Mouse (Mus musculus): ENCODE results near the gene P4ha1. TPM values are rescaled to one million over a fixed set of nuclear protein-coding genes. Genes with fewer than 3 reads are reported as not detected.
A peak's percentile ranks its signal among the peaks of the same experiment; 100 is the strongest.

Gene P4ha1
- polyA plus RNA-seq (2016; fragmentation: Nextera tagmentation; extraction: Ambion mirVana): 55.0 and 66.4 TPM in 2 replicates

DNA sequence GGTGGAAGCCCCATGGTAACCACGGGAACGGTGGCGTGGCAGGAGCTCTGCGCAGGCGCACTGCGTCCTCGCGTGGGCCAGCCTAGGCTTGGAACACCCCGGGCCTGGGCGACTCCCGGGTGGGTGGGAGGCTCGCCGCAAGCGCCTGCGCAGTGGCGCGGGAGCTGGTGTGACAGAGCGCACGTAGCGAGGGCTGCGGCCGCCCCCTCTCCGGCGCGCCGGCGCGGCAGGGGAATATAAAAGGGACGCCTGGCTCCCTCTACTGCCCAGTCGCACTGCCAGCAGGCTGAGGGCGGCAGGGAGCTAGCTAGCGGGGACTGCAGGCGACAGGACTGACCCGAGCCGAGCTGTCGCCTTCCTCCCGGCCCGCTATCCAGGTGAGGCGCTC is at the start of gene P4ha1:
TSS of gene P4ha1 (plus strand) at position 197 of the 388 bp plus-strand sequence.
- under 1% methylated on average over 36 of the region's 39 CpGs for WGBS
- peak within 1 kb of the TSS; percentile 98 for H3K27ac ChIP-seq
- DNase-seq (ENCODE audit: low spot score): peak; percentile 99
- peaks cover 26% of the 10 kb centered on the region for H3K4me1 ChIP-seq
- no peaks in the 10 kb centered on the region for H3K27me3 ChIP-seq (ENCODE audit: insufficient read depth, poor library complexity, severe bottlenecking)
- H3K4me3 ChIP-seq: peak within 1 kb of the TSS; percentile 86
- no peaks in the 10 kb centered on the region for H3K9me3 ChIP-seq
- 0 out of 2 replicates have a peak, but pooled peaks cover 3% of the 10 kb centered on the region for H3K36me3 ChIP-seq

DNA sequence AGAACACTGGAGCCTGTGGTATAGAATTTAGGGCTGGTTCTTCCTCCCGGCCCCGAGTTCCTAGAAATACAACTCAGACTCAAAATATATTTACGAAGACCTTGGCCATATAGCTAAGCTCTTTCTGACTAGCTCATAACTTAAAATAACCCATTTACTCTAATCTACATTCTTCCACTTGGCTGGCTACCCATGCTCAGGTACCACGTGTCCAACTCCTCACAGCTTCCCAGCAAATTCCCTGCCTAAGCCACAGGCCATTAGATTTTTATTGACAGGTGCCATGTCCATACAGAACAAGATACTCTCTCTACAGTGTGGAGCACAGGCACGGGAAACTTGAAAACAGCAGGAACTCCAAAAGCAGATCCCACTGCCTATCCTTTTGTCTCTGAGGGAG is 47.4 kb upstream of the P4ha1 start:
- no peaks in the 10 kb centered on the region for H3K4me1 ChIP-seq
- no peaks in the 10 kb centered on the region for H3K36me3 ChIP-seq
- H3K4me3 ChIP-seq: no peak overlapping the region
- no peak overlapping the region for H3K27ac ChIP-seq
- H3K27me3 ChIP-seq (ENCODE audit: insufficient read depth, poor library complexity, severe bottlenecking): no peaks in the 10 kb centered on the region
- DNase-seq (ENCODE audit: low spot score): no peak
- WGBS: 74% methylated on average over 5 of the region's 5 CpGs
- H3K9me3 ChIP-seq: no peaks in the 10 kb centered on the region

DNA sequence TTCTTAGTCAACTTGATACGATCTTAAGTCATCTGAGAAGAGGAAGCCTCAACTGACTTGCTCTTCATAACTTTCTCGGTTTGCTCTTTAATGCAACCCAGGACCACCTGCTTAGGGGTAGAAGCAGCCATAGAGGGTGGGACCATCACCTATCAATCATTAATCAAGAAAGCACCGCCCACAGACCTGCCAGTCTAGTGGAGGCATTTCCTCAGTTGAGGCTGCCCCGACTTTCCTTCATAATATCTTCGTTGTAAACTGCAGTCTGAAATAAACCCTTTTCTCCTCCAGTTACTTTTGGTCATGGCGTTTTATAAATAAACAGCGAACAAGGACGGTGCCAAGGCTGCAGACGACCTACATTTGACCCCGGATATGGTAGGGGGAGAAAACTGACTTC is 46.0 kb upstream of the P4ha1 start:
- 64% methylated on average over 10 of the region's 10 CpGs for WGBS
- DNase-seq (ENCODE audit: low spot score): no peak
- Histone ChIP-seq H3K4me3 (no peak overlapping the region), H3K27me3 (ENCODE audit: insufficient read depth, poor library complexity, severe bottlenecking) (no peaks in the 10 kb centered on the region), H3K27ac (no peak overlapping the region), H3K36me3 (no peaks in the 10 kb centered on the region), H3K9me3 (no peaks in the 10 kb centered on the region), H3K4me1 (no peaks in the 10 kb centered on the region)

DNA sequence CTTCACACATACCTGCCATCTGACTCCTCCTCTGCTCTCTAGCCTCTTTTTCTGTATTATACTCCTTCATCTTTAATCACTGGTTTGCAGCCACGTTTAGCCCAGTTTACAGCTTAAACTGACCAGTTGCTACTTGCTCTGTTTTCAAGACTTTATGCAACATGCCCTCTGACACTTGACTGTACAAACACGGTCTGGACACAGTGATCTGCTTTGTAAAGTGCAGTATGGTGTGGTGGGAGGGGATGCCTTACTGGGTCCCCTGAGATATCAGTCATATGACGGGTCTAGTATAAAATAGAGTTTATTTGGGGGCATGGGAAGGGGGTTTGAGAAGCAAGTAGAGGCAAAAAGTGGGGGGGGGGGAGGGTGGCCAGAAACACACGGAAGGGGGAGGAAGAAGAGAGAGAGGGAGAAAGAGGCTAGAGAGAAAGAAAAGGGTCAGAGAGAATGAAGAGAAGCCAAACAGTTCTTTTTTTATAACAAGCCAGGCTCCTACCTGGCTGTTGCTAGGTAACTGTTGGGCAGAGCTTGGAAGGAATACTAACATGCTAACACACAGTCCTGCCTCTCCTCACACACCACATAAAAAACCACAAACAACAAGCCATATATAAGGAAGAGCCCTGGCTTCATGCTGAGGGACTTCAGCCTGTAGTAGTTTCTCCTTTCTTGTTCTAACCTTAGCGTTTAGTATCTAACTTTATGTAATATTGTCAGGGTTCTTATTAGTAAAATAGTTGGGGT is 45.2 kb upstream of the P4ha1 start:
- H3K4me1 ChIP-seq: no peaks in the 10 kb centered on the region
- H3K27me3 ChIP-seq (ENCODE audit: insufficient read depth, poor library complexity, severe bottlenecking): no peaks in the 10 kb centered on the region
- no peaks in the 10 kb centered on the region for H3K9me3 ChIP-seq
- no peak overlapping the region for H3K27ac ChIP-seq
- no peaks in the 10 kb centered on the region for H3K36me3 ChIP-seq
- no peak for DNase-seq (ENCODE audit: low spot score)
- WGBS: 68% methylated on average over 4 of the region's 5 CpGs
- H3K4me3 ChIP-seq: no peak overlapping the region

DNA sequence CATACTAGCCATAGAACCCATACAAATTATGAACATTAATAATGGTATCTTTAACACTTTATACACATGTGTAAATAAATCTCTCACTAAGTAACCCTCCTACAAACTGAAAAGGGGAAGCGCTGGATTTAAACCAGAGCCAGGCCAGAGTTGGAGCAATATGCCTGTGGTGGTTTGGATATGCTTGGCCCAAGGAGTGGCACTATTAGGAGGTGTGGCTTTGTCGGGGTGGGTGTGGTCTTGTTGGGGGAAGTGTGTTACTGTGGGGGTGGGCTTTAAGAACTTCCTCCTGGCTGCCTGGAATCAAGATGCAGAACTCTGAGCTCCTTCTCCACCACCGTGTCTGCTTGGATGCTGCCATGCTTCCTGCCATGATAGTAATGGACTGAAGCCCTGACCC is 39.9 kb upstream of the P4ha1 start:
- Histone ChIP-seq H3K27ac (no peak overlapping the region), H3K4me1 (peaks cover 11% of the 10 kb centered on the region), H3K9me3 (no peaks in the 10 kb centered on the region), H3K4me3 (no peak overlapping the region), H3K36me3 (no peaks in the 10 kb centered on the region), H3K27me3 (ENCODE audit: insufficient read depth, poor library complexity, severe bottlenecking) (no peaks in the 10 kb centered on the region)
- WGBS: 83% methylated on average over 3 of the region's 3 CpGs
- DNase-seq (ENCODE audit: low spot score): no peak

DNA sequence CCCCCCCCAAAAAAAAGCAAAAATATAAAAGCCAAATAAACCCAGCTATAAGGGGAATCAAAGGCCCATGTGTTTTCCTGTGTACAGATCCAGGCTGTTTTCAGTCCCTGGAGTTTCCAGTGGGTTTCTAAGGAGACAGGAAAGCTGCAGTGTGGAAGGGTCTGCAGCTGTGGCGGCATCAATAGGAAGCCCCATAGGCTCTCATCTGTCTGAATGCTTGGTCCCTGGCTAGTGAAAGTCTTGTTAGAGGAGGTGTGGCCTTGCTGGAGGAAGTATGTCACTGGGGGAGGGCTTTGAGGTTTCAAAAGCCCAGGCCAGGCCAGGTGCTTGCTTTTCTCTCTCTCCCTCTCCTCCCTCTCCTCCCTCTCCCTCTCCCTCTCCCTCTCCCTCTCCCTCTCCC is 39.3 kb upstream of the P4ha1 start:
- Histone ChIP-seq H3K27me3 (ENCODE audit: insufficient read depth, poor library complexity, severe bottlenecking) (no peaks in the 10 kb centered on the region), H3K36me3 (no peaks in the 10 kb centered on the region), H3K4me1 (peaks cover 11% of the 10 kb centered on the region), H3K4me3 (no peak overlapping the region), H3K9me3 (no peaks in the 10 kb centered on the region), H3K27ac (no peak overlapping the region)
- DNase-seq (ENCODE audit: low spot score): no peak
- WGBS: 85% methylated on average over 1 of the region's 1 CpGs

DNA sequence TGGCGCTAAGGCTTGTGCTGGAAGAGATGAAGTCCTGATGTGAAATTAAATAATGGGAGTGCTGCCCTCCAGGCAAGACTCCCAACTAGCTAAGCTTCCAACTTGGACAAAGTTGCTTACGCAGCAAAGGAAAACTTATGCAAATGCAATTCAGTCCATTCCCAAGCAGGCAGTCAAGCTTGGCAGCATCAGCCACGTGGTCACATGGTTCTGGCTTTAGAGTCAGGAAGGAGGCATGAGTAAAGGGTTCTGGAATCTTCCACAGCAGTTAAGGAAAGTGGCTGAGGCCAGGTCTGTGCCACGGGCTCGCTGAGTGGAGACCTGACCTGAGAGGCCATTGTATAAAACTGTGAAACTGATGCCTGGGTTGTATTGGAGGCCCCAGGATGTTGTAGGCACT is 37.6 kb upstream of the P4ha1 start:
- DNase-seq (ENCODE audit: low spot score): no peak
- H3K36me3 ChIP-seq: no peaks in the 10 kb centered on the region
- WGBS: 81% methylated on average over 5 of the region's 5 CpGs
- H3K4me3 ChIP-seq: no peak overlapping the region
- no peak overlapping the region for H3K27ac ChIP-seq
- peaks cover 11% of the 10 kb centered on the region for H3K4me1 ChIP-seq
- no peaks in the 10 kb centered on the region for H3K9me3 ChIP-seq
- no peaks in the 10 kb centered on the region for H3K27me3 ChIP-seq (ENCODE audit: insufficient read depth, poor library complexity, severe bottlenecking)

DNA sequence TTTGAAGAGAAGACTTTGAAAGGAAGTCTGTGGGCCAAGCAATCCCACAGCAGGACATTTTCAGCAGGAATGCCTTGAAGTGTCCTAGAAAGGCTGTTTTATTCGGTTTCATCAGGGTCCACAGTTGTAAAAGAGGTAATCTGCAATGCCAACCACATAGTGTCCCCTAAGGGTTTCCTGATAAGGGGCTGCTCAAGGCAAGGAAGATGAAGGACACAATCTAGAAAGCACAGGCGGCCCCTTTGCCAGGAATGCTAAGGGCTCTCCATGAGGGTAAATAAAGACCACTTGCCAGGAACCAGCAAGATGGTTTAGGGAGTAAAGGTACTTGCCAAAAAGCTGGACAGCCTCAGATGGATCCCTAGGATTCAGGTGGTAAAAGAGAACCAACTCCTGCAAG is 35.8 kb upstream of the P4ha1 start:
- Histone ChIP-seq H3K27ac (no peak overlapping the region), H3K9me3 (no peaks in the 10 kb centered on the region), H3K4me3 (no peak overlapping the region), H3K4me1 (peaks cover 11% of the 10 kb centered on the region), H3K27me3 (ENCODE audit: insufficient read depth, poor library complexity, severe bottlenecking) (peaks cover 6% of the 10 kb centered on the region; the same call in 1 of the 2 replicates), H3K36me3 (no peaks in the 10 kb centered on the region)
- DNase-seq (ENCODE audit: low spot score): no peak
- WGBS: 27% methylated on average over 2 of the region's 2 CpGs

DNA sequence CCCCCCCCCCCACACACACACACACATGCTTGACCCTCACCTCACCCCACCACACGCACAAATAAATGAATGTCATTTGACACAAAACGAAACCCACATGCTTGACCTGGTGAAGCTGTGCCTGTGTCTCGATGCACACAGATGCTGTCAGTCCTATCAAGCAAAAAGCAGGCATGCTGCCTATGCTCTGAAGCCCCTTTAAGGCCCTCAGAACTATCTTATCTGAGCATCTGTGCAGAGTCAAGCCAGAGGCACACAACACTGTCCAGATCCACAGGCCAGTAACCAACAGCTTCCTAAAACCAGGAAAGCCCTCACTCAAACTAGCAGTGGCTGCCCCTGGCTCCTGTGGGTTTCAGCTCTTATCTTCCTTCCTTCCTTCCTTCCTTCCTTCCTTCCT is 35.4 kb upstream of the P4ha1 start:
- H3K4me3 ChIP-seq: no peak overlapping the region
- peaks cover 11% of the 10 kb centered on the region for H3K4me1 ChIP-seq
- no peaks in the 10 kb centered on the region for H3K9me3 ChIP-seq
- no peak overlapping the region for H3K27ac ChIP-seq
- no peaks in the 10 kb centered on the region for H3K36me3 ChIP-seq
- 36% methylated on average over 3 of the region's 3 CpGs for WGBS
- no peak for DNase-seq (ENCODE audit: low spot score)
- peaks cover 6% of the 10 kb centered on the region; the same call in 1 of the 2 replicates for H3K27me3 ChIP-seq (ENCODE audit: insufficient read depth, poor library complexity, severe bottlenecking)

DNA sequence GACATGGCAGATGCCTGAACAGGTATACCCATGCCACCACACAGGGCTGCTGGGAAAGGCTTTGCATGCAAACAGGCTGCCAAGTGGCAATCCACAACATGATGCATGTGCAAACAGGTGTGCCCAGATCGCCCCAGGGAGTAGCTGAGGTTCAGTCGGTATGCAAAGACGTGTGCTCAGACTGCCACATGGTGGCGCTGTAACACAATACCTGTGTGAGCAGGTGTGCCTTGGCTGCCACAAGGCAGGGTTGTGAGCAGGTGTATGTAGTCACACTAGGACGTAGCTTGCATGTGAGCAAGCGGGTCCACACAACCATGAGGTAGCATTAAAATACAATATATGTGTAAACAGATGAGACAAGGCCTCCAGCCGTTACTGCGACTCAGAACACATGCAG is 34.0 kb upstream of the P4ha1 start:
- no peak overlapping the region for H3K4me3 ChIP-seq
- no peak overlapping the region for H3K27ac ChIP-seq
- H3K9me3 ChIP-seq: no peaks in the 10 kb centered on the region
- 55% methylated on average over 8 of the region's 8 CpGs for WGBS
- peaks cover 6% of the 10 kb centered on the region; the same call in 1 of the 2 replicates for H3K27me3 ChIP-seq (ENCODE audit: insufficient read depth, poor library complexity, severe bottlenecking)
- no peaks in the 10 kb centered on the region for H3K36me3 ChIP-seq
- H3K4me1 ChIP-seq: peaks cover 11% of the 10 kb centered on the region
- no peak for DNase-seq (ENCODE audit: low spot score)

DNA sequence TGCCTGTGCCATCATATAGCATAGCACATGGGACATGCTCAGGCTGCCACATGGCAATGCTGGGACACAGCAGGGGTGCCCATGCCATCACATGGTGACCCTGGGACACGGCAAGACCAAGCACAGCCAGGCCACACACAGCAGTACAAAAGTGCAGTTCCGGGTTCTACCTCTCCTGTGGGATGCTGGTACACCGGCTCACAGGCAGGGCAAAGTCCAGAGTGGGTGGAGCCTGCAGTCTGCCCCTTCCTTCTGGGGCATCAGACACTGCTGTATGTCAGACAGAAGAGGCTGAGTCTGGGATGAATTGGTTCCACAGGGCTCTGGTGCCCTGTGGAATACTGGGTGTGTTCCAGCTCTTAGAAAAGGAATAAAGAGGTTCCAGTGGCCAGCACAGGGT is 31.6 kb upstream of the P4ha1 start:
- H3K4me3 ChIP-seq: no peak overlapping the region
- H3K27me3 ChIP-seq (ENCODE audit: insufficient read depth, poor library complexity, severe bottlenecking): peaks cover 6% of the 10 kb centered on the region; the same call in 1 of the 2 replicates
- H3K36me3 ChIP-seq: no peaks in the 10 kb centered on the region
- 60% methylated on average over 3 of the region's 3 CpGs for WGBS
- H3K9me3 ChIP-seq: no peaks in the 10 kb centered on the region
- peaks cover 11% of the 10 kb centered on the region for H3K4me1 ChIP-seq
- H3K27ac ChIP-seq: no peak overlapping the region
- no peak for DNase-seq (ENCODE audit: low spot score)

DNA sequence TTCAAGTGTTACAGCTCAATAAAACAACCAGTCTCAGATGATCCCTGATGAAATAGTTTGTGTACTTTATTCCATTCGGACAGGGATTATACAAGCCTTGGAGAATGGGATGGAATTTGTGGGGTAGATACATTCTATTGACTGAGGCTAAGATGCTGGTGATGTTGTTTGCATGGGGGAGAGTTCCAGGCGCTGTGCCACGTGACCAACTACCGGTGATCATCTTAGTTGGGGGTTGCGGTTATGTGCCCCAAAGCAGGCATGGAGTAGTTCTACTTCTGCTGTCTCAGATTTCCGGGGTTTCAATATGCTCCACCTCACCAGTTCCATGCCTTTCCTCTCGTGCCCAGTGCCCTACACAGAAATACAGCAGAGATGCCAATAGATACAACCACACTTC is 31.0 kb upstream of the P4ha1 start:
- Histone ChIP-seq H3K36me3 (no peaks in the 10 kb centered on the region), H3K4me1 (peaks cover 8% of the 10 kb centered on the region), H3K27ac (no peak overlapping the region), H3K4me3 (no peak overlapping the region), H3K9me3 (no peaks in the 10 kb centered on the region), H3K27me3 (ENCODE audit: insufficient read depth, poor library complexity, severe bottlenecking) (peaks cover 6% of the 10 kb centered on the region; the same call in 1 of the 2 replicates)
- 85% methylated on average over 7 of the region's 7 CpGs for WGBS
- DNase-seq (ENCODE audit: low spot score): no peak

DNA sequence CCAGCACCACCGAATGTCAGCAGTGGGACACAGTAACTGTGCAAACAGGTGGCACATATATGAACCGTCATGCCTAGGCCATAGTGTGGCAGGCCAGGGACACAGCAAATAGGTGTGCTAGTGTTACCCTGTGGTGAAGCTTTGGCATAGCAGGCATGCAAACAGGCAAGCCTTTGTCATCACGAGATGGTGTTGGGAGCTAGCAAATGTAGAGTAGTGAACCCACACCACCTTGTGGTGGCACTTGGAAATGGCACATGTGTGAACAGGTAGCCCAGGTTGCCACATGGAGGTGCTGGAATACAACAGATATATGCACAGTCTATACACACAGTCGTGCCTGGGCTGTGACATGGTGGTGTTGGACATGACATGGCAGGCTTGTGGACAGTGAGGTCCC is 30.5 kb upstream of the P4ha1 start:
- no peaks in the 10 kb centered on the region for H3K9me3 ChIP-seq
- DNase-seq (ENCODE audit: low spot score): peak; percentile 85
- no peak overlapping the region for H3K27ac ChIP-seq
- WGBS: 36% methylated on average over 4 of the region's 4 CpGs
- H3K27me3 ChIP-seq (ENCODE audit: insufficient read depth, poor library complexity, severe bottlenecking): peaks cover 6% of the 10 kb centered on the region; the same call in 1 of the 2 replicates
- peaks cover 3% of the 10 kb centered on the region for H3K4me1 ChIP-seq
- H3K36me3 ChIP-seq: no peaks in the 10 kb centered on the region
- no peak overlapping the region for H3K4me3 ChIP-seq

Data from heart, embryonic 10.5 days (tissue).